Mouse (Mus musculus) cortical plate, adult 2 months (tissue): Measurements from ENCODE around the gene Rabac1. TPM values are rescaled to one million over a fixed set of nuclear protein-coding genes. Genes with fewer than 3 reads are reported as not detected.
A peak's percentile ranks its signal among the peaks of the same experiment; 100 is the strongest.

Experiments used
- H3K27ac ChIP-seq: fragments of 200-500 bp; 2 replicates; pipeline ENCODE4 v1.5.1; 2012; ENCODE audit warnings: low read length, control low read depth, inconsistent platforms; ENCODE audit not compliant: insufficient read depth
- H3K4me1 ChIP-seq: fragments of 200-500 bp; 2 replicates; pipeline ENCODE4 v1.6.1; 2011; ENCODE audit warnings: low read length; ENCODE audit not compliant: control insufficient read depth, insufficient read depth
- H3K4me3 ChIP-seq: fragments of 200-500 bp; 2 replicates; pipeline ENCODE4 v1.5.1; 2011; ENCODE audit warnings: mild to moderate bottlenecking, low read length, control low read depth; ENCODE audit not compliant: insufficient read depth
- CTCF ChIP-seq: fragments of 200-500 bp; IDR thresholded peaks from 2 replicates; pipeline ENCODE4 v1.5.1; 2011; ENCODE audit warnings: mild to moderate bottlenecking, control low read depth, low read length; ENCODE audit not compliant: insufficient read depth; ENCODE audit errors: extremely low read depth
- POLR2A ChIP-seq: fragments of 200-500 bp; IDR thresholded peaks from 2 replicates; pipeline ENCODE4 v1.6.1; 2011; ENCODE audit warnings: mild to moderate bottlenecking, low read length, control low read depth; ENCODE audit not compliant: insufficient read depth; ENCODE audit errors: extremely low read depth
- polyA plus RNA-seq: library from polyadenylated mRNA; depleted of rRNA; stranded (reverse); fragments of >200 nt; gene quantifications from 2 replicates; pipeline ENCODE4 v1.2.3, GENCODE M21; 2012; rRNA removed

The Rabac1 gene
- 396 and 421 TPM in 2 replicates for polyA plus RNA-seq

- peak; percentile 98 for TF ChIP-seq POLR2A
- TF ChIP-seq CTCF = 0 out of 2 replicates have a peak, but pooled peaks have one; percentile 5
- peaks cover 2% of the 10 kb centered on the region; the same call in 1 of the 2 replicates for H3K4me1 ChIP-seq
- peak within 1 kb of the TSS; percentile 92 for H3K4me3 ChIP-seq
- peak within 1 kb of the TSS; percentile 93 for H3K27ac ChIP-seq
These were observed at the start of gene Rabac1 for GRCm38 (mm10) chr7:24971972-24972893. TSS of gene Rabac1 (minus strand) at chr7:24972754.

- H3K4me3 ChIP-seq = no peak overlapping the region
- peaks cover 8% of the 10 kb centered on the region for H3K4me1 ChIP-seq
- H3K27ac ChIP-seq = no peak overlapping the region
- TF ChIP-seq POLR2A = no peak
- TF ChIP-seq CTCF = no peak
These were observed 39.0 kb upstream of the Rabac1 start for GRCm38 (mm10) chr7:25011592-25011991.

GRCm38 (mm10) chr7:25010090-25010913 is 37.7 kb upstream of the Rabac1 start:
- Histone ChIP-seq H3K4me1 (peaks cover 9% of the 10 kb centered on the region), H3K27ac (peak overlapping the region; percentile 91), H3K4me3 (peak overlapping the region; percentile 8; the same call in 1 of the 2 replicates)
- TF ChIP-seq CTCF (peak; percentile 25; the same call in 1 of the 2 replicates), POLR2A (no peak)

- Histone ChIP-seq H3K4me1 (peaks cover 9% of the 10 kb centered on the region), H3K4me3 (peak overlapping the region; percentile 8), H3K27ac (peak overlapping the region; percentile 91)
- TF ChIP-seq CTCF = no peak
- TF ChIP-seq POLR2A = no peak; the same call in 1 of the 2 replicates
These were observed 36.6 kb upstream of the Rabac1 start for GRCm38 (mm10) chr7:25009099-25009700.

GRCm38 (mm10) chr7:25008635-25009034 is 36.1 kb upstream of the Rabac1 start:
- peak overlapping the region; percentile 91 for H3K27ac ChIP-seq
- H3K4me1 ChIP-seq = peaks cover 9% of the 10 kb centered on the region

GRCm38 (mm10) chr7:25007609-25008374 is 35.2 kb upstream of the Rabac1 start:
- peak overlapping the region; percentile 92 for H3K27ac ChIP-seq
- TF ChIP-seq POLR2A = peak; percentile 29; the same call in 1 of the 2 replicates
- no peak for TF ChIP-seq CTCF
- peaks cover 9% of the 10 kb centered on the region for H3K4me1 ChIP-seq
- H3K4me3 ChIP-seq = peak overlapping the region; percentile 8

More at GRCm38 (mm10) chr7:25008635-25009034, 36.1 kb upstream of the Rabac1 start:
- TF ChIP-seq CTCF (no peak), POLR2A (no peak)
- H3K4me3 ChIP-seq = peak overlapping the region; percentile 8

- H3K4me3 ChIP-seq = peak overlapping the region; percentile 98; the same call in 1 of the 2 replicates
- H3K27ac ChIP-seq = peak overlapping the region; percentile 92
- TF ChIP-seq POLR2A (peak; percentile 93), CTCF (no peak)
- peaks cover 9% of the 10 kb centered on the region for H3K4me1 ChIP-seq
These were observed 34.2 kb upstream of the Rabac1 start for GRCm38 (mm10) chr7:25006586-25007364.

- H3K4me1 ChIP-seq = peaks cover 9% of the 10 kb centered on the region
- TF ChIP-seq POLR2A (no peak), CTCF (no peak)
- H3K4me3 ChIP-seq = peak overlapping the region; percentile 98
- peak overlapping the region; percentile 92 for H3K27ac ChIP-seq
These were observed 33.6 kb upstream of the Rabac1 start for GRCm38 (mm10) chr7:25006171-25006570.
